Mouse (Mus musculus) small intestine, adult 2 months (tissue): ENCODE data around the gene Tecpr2. TPM values are rescaled to one million over a fixed set of nuclear protein-coding genes. Genes with fewer than 3 reads are reported as not detected.

Experiments
- H3K27ac ChIP-seq: fragments of 200-500 bp; 2 replicates; pipeline ENCODE4 v1.5.1; 2012; ENCODE audit warnings: low read depth, low read length, control low read depth, inconsistent platforms; ENCODE audit not compliant: insufficient read depth
- H3K27me3 ChIP-seq: fragments of 200-500 bp; 2 replicates; pipeline ENCODE4 v1.6.1; 2012; ENCODE audit warnings: mild to moderate bottlenecking, moderate library complexity, low read length, inconsistent platforms; ENCODE audit not compliant: control insufficient read depth, insufficient read depth
- H3K36me3 ChIP-seq: fragments of 200-500 bp; 2 replicates; pipeline ENCODE4 v1.6.1; 2012; ENCODE audit warnings: mild to moderate bottlenecking, low read length, control low read depth, inconsistent platforms; ENCODE audit not compliant: control insufficient read depth, insufficient read depth
- H3K4me1 ChIP-seq: fragments of 200-500 bp; 2 replicates; pipeline ENCODE4 v1.6.1; 2012; ENCODE audit warnings: low read length, inconsistent platforms, mixed read lengths; ENCODE audit not compliant: control insufficient read depth, insufficient read depth, insufficient read length
- H3K4me3 ChIP-seq: fragments of 200-500 bp; 2 replicates; pipeline ENCODE4 v1.5.1; 2012; ENCODE audit warnings: low read depth, mild to moderate bottlenecking, control low read depth, inconsistent platforms, low read length, moderate library complexity
- CTCF ChIP-seq: fragments of 200-500 bp; IDR thresholded peaks from 2 replicates; pipeline ENCODE4 v1.5.1; 2012; ENCODE audit warnings: low read depth, mild to moderate bottlenecking, control low read depth, inconsistent platforms, low read length, moderate library complexity, mixed read lengths; ENCODE audit not compliant: insufficient replicate concordance, insufficient read length; ENCODE audit errors: extremely low read depth
- POLR2A ChIP-seq: fragments of 200-500 bp; IDR thresholded peaks from 2 replicates; pipeline ENCODE4 v1.6.1; 2012; ENCODE audit warnings: low read depth, mild to moderate bottlenecking, control low read depth, inconsistent platforms, low read length, moderate library complexity
- WGBS: fragments of 180-500 bp; shearing (Covaris S2); methylation state at CpG from one replicate; pipeline ENCODE4 v1.1.7; 2018; 5-methylcytosine and 5-hydroxymethylcytosine counted together
- polyA plus RNA-seq: library from polyadenylated mRNA; depleted of rRNA; stranded (reverse); fragments of >200 nt; gene quantifications from 2 replicates; pipeline ENCODE4 v1.2.3, GENCODE M21; 2012

Gene Tecpr2
- polyA plus RNA-seq, 1 experiment, result 2.2 TPM

DNA sequence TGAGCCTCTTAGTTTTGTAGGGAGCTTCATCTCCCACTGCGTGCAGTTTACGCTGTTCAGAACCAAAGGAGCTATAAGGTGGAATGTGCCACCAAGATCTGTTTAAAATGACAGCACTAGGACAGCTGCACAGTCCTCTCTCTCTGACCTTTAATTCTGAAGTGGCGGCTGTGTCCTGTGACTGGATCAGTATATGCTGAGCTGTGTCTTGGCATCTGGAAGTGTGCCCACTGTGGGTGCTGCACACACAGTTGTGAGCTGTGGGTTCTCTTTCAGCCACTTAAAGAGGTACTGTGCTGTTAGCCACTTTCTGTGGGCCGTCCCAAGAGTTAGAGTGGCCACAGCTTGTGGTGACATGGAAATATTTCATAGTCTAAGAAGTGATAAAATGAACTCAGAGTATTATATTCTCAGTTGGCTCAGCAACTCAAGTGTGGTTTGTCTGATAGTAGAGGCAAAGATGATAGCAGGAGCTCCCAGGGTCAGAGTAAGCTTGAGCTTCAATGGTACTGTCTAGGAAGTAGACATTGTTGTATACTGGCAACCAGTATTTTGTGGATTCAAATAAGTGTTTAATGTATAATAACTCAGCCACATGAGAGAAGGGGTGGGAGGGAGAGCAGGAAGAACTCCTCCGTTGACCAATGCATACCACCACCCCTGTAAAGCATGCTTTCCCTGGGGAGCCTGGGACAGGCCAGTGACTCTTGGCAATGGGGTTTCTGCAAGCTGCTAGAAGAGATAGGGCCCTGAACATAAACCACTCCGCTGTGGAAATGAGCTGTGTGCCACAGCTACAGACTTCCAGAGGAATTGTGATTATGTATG lies 59.2 kb downstream of the Tecpr2 start:
- peaks cover 11% of the 10 kb centered on the region for H3K36me3 ChIP-seq
- no peak overlapping the region for H3K4me3 ChIP-seq
- H3K27me3 ChIP-seq, result no peaks in the 10 kb centered on the region
- 93% methylated on average over 6 of the region's 6 CpGs for WGBS
- H3K27ac ChIP-seq, result no peak overlapping the region
- no peak for TF ChIP-seq CTCF
- no peaks in the 10 kb centered on the region for H3K4me1 ChIP-seq

DNA sequence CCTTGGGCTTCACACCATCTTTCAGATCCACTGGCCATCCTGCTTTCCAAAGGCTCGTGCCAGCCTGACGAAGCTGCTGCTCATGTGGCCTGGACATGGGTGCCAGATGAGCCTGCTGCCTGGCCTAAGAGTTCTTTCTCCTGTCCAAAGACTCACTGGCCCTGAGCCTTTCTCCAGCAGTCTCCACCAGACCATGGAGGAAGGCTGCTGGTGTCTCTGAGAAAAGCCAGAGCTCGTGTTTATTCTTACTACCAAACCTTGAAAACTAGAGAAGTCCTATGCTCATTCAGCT lies 59.8 kb downstream of the Tecpr2 start:
- no peak overlapping the region for H3K4me3 ChIP-seq
- H3K27me3 ChIP-seq, result no peaks in the 10 kb centered on the region
- WGBS, result 90% methylated on average over 3 of the region's 3 CpGs
- TF ChIP-seq CTCF (no peak), POLR2A (no peak)
- H3K4me1 ChIP-seq, result peaks cover 2% of the 10 kb centered on the region; the same call in 1 of the 2 replicates
- H3K36me3 ChIP-seq, result peaks cover 11% of the 10 kb centered on the region
- H3K27ac ChIP-seq, result no peak overlapping the region

DNA sequence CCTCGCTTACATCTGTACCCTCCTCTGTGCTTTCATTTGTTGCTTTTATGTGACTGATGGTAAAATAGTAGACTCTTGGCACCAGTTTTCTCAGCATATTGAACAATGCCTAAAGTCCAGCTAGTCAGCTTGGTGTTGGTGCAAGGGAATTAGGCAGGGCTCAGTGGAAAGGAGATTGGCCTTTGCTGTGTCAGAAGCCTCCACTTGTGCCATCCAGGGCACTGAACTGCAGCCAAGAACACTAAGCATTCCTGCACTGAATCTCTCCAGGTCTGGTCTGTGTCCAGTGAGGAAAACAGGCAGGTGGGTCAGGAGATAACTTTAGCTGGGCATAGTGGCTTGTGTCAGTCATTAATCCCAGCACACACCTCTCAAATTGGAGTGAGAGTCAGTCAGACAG lies 60.3 kb downstream of the Tecpr2 start:
- H3K36me3 ChIP-seq, result peaks cover 11% of the 10 kb centered on the region
- WGBS, result 98% methylated on average over 1 of the region's 1 CpGs
- no peak for TF ChIP-seq CTCF
- TF ChIP-seq POLR2A, result no peak
- no peak overlapping the region for H3K27ac ChIP-seq
- H3K4me3 ChIP-seq, result no peak overlapping the region
- peaks cover 6% of the 10 kb centered on the region; the same call in 1 of the 2 replicates for H3K4me1 ChIP-seq
- no peaks in the 10 kb centered on the region for H3K27me3 ChIP-seq

DNA sequence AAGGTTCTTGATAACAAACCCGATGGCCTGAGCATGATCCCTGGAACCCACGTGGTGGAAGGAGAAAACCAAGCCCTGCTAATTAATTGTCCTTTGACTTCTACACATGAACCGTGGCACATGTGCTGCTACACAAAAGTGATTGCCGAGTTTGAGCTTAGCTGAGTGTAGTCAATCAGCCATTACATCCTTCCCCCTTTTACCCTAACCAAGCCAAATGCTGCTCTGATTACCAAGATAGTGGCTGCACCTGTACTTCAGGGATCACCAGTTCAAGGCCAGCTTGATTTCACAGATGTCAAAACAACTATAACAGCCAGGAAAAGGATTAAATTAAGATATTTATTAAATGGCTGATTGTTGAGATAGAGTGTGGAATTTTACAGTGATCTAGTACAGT lies 61.1 kb downstream of the Tecpr2 start:
- Histone ChIP-seq H3K27ac (no peak overlapping the region), H3K4me3 (no peak overlapping the region), H3K36me3 (peaks cover 7% of the 10 kb centered on the region), H3K4me1 (peaks cover 8% of the 10 kb centered on the region; the same call in 1 of the 2 replicates), H3K27me3 (no peaks in the 10 kb centered on the region)
- 74% methylated on average over 4 of the region's 4 CpGs for WGBS
- no peak for TF ChIP-seq POLR2A
- TF ChIP-seq CTCF, result no peak

DNA sequence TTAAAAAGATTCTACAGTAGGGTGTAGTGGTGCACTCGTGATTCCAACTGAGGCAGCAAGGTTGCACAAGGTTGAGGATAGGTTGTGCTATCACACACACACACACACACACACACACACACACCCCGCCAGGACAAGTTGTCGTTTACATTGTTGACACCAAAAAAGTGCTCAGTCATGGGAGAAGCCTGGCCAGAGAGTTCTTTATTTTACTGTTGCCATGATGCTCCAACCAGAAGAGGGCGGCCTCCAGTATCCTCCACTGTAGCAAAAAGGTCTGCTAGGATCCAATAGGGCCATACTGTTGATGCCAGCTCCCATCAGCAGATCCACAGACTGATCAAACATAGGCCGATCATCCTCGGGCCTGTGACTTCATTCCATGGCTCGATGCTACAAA lies 62.2 kb downstream of the Tecpr2 start:
- Histone ChIP-seq H3K27ac (no peak overlapping the region), H3K4me1 (peaks cover 8% of the 10 kb centered on the region; the same call in 1 of the 2 replicates), H3K4me3 (no peak overlapping the region), H3K27me3 (no peaks in the 10 kb centered on the region), H3K36me3 (peaks cover 13% of the 10 kb centered on the region)
- 79% methylated on average over 7 of the region's 7 CpGs for WGBS
- TF ChIP-seq CTCF (no peak), POLR2A (no peak)

DNA sequence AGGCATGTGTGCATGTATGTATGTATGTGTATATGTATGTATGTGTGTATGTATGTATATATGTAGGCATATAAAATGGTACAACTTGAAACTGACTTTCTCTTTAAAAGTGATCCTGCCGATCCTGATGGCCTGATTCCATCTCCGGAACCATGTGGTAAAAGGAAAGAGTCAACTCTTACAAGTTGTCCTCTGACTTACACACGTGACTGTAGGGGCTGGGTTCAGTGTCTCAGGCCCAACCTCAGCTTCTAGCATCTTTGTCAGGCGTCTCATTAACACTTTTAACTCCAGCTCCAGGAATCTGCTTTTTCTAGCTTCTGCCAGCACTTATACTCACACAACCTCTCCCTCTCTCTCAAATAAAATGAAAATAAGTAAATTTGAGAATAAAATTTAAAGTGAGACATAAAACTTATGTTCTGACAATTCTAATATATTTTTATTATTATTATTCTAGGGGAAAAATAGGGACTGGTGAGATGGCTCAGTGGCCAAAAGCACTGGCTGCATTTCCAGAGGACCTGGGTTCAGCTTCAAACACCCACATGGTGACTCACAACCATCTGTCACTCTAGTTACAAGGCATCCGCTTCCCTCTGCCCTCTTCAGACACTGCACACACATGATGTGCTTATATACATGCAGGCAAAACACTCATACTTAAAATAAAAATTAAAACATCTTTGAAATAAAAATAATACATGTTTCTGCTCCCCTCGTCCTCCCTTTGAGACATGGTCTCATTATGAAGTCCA lies 63.7 kb downstream of the Tecpr2 start:
- Histone ChIP-seq H3K27me3 (no peaks in the 10 kb centered on the region), H3K36me3 (peaks cover 12% of the 10 kb centered on the region), H3K4me3 (no peak overlapping the region), H3K27ac (no peak overlapping the region), H3K4me1 (peaks cover 8% of the 10 kb centered on the region; the same call in 1 of the 2 replicates)
- TF ChIP-seq POLR2A (no peak), CTCF (no peak)
- WGBS, result 91% methylated on average over 6 of the region's 6 CpGs

DNA sequence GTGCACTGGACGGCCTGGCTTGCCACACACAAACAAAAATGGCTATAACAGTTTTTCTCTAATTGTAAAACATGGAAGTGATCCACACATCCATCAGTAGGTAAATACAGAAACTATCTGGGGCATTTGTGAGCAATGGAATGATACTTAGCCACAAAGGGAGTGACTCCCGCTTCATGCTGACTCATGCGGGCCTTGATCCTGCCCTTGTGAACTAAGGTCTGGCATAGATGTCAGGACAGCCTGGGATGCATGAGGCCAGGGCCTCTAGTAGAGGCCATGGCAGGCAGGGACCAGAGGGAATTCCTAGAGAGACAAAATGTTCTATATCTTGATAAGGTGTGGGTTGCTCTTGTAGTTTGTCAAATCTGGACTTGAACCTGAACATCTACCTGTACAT lies 64.4 kb downstream of the Tecpr2 start:
- no peaks in the 10 kb centered on the region for H3K27me3 ChIP-seq
- H3K4me1 ChIP-seq, result peaks cover 8% of the 10 kb centered on the region; the same call in 1 of the 2 replicates
- H3K36me3 ChIP-seq, result peaks cover 12% of the 10 kb centered on the region
- 87% methylated on average over 3 of the region's 3 CpGs for WGBS
- H3K27ac ChIP-seq, result 0 out of 2 replicates have a peak overlapping the region, but pooled peaks have one; percentile 6
- no peak for TF ChIP-seq POLR2A
- TF ChIP-seq CTCF, result no peak
- no peak overlapping the region for H3K4me3 ChIP-seq
